Mouse (Mus musculus) erythroblast, adult 5-6 weeks (primary cell): ENCODE measurements around the gene Vars. TPM values are rescaled to one million over a fixed set of nuclear protein-coding genes. Genes with fewer than 3 reads are reported as not detected.
A peak's percentile ranks its signal among the peaks of the same experiment; 100 is the strongest.
"Not testable (repeated sequence)": the region's sequence is repeated elsewhere in the genome, so short reads cannot be mapped to it uniquely, and the experiment has no call there.

Experiments used
- ATAC-seq: replicated peaks from 2 replicates; pipeline ENCODE4 v1.8.0; 2016; ENCODE audit warnings: moderate number of reproducible peaks, mild to moderate bottlenecking, moderate TSS enrichment, inconsistent platforms; ENCODE audit not compliant: poor library complexity, low FRiP score, severe bottlenecking
- total RNA-seq, 2 experiments: library from RNA; stranded (forward) in 1 of 2; stranded (reverse) in 1 of 2; fragments of 150-400 nt in 1 of 2; fragments of 200-764, 138-1000 nt in 1 of 2; gene quantifications; 2 replicates each; pipeline versions ENCODE4 v1.2.3 to v1.2.4; 2015 to 2017; ENCODE audit warnings: low replicate concordance in 2 of 2

Gene Vars
- total RNA-seq, 2 experiments from 2014 or later: 24.4 to 45.0 TPM

- not testable (repeated sequence) for ATAC-seq
Measured at GRCm38 (mm10) chr17:34970850-34971249, 29.9 kb upstream of the Vars start.

GRCm38 (mm10) chr17:34971694-34972068 is 29.1 kb upstream of the Vars start:
- peak; percentile 38 for ATAC-seq

GRCm38 (mm10) chr17:34972069-34972749 is 28.6 kb upstream of the Vars start, which contains the start of the genes Hspa1a and Hspa1l:
Hspa1a (minus strand) TSS chr17:34972156.
Hspa1l (plus strand) TSS chr17:34972703.
- peak; percentile 98 for ATAC-seq

- no peak for ATAC-seq
Measured at GRCm38 (mm10) chr17:34975581-34976492, 24.9 kb upstream of the Vars start.

GRCm38 (mm10) chr17:34977000-34977399 is 23.8 kb upstream of the Vars start:
- no peak for ATAC-seq

- ATAC-seq: no peak
Measured at GRCm38 (mm10) chr17:34978239-34978638, 22.5 kb upstream of the Vars start.

GRCm38 (mm10) chr17:34979631-34980030 is 21.2 kb upstream of the Vars start:
- ATAC-seq: no peak

- ATAC-seq: no peak
Measured at GRCm38 (mm10) chr17:34980655-34981054, 20.1 kb upstream of the Vars start.

- peak; percentile 90 for ATAC-seq
Measured at GRCm38 (mm10) chr17:34981690-34982180, 19.1 kb upstream of the Vars start, which contains the start of gene Lsm2. Lsm2 (plus strand) TSS chr17:34981862.

- peak; percentile 8; the same call in 1 of the 2 replicates for ATAC-seq
Measured at GRCm38 (mm10) chr17:34982328-34982727, 18.5 kb upstream of the Vars start.

GRCm38 (mm10) chr17:34984218-34984617 is 16.6 kb upstream of the Vars start:
- ATAC-seq: 0 out of 2 replicates have a peak, but pooled peaks have one; percentile 44

GRCm38 (mm10) chr17:34994751-34995150 is 6.0 kb upstream of the Vars start:
- ATAC-seq: no peak

- ATAC-seq: not testable (repeated sequence)
Measured at GRCm38 (mm10) chr17:34995192-34995591, 5.6 kb upstream of the Vars start.

GRCm38 (mm10) chr17:34995927-34996326 is 4.9 kb upstream of the Vars start:
- ATAC-seq: not testable (repeated sequence)

- peak; percentile 32; the same call in 1 of the 2 replicates for ATAC-seq
Measured at GRCm38 (mm10) chr17:34996411-34997141, 4.2 kb upstream of the Vars start.

GRCm38 (mm10) chr17:34997142-34997483 is 3.7 kb upstream of the Vars start:
- ATAC-seq: no peak

GRCm38 (mm10) chr17:34998526-34999430 is 2.0 kb upstream of the Vars start:
- ATAC-seq: no peak

GRCm38 (mm10) chr17:34999871-35000716 is 693 bp upstream of the Vars start:
- ATAC-seq: peak; percentile 23
